Mouse (Mus musculus) fat pad, adult 2 months (tissue): ENCODE results near the gene Zfp592.

ENCODE experiments used
- DNase-seq: peaks from one replicate; pipeline ENCODE4 v3.0.0-alpha.2; 2011; ENCODE audit warnings: low read depth, low spot score; ENCODE audit errors: extremely low read depth

The Zfp592 gene

DNA sequence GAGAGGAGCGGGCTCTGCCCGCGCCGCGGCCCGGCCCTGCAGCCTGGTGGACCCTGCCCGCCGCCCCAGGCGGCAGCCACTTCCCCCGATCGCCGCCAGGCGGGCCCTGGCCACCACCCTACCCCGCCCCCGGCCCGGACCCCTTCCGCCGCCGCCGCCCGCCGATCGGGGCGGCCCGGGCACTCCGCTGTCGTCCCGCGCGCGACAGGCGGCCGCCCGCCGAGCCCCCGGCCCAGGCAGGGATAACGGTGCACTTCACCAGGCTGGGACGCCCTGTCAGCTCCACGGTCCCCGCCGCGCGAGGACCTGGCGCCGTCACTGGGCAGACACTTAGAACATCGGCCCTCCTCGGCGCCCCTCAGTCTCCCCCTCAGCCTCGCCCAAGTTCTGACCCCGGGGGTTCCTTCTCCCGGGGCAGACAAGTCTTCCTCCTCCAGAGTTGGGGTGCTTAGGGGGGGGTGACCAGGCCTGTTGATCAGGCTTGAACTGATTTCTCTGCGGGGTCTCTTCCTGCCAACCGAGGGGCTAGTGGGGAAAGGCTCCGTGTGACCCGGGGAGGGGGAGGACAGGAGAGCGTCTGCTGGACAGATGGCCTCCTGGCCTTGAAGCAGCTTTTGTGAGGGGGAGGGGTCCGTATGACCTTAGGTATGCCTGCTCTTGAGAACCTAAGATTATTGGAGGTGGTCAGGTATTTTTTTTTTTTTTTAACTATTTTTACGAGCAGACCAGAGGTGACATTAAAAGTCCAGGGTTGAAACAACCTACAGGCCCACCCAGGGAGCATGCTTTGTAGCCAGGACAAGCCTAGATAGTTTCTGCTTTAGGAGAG is 567 bp downstream of the Zfp592 start:
- no peak for DNase-seq

DNA sequence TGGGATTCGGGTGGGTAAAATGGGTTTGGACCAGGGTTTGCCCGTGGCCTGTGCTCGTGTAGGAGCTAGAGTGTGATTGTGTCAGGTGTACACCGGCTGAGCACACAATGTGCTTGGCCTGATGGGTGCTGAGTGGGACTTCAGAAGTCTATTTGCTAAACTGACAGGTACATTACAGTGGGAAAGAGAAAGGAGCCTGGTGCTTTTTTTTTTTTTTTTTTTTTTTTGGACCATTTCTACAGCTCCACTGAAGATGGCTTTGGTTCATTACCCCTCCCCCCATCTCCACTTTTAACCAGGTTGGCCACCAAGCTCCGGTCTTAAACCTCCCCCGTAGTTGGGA is 1.2 kb downstream of the Zfp592 start:
- no peak for DNase-seq

DNA sequence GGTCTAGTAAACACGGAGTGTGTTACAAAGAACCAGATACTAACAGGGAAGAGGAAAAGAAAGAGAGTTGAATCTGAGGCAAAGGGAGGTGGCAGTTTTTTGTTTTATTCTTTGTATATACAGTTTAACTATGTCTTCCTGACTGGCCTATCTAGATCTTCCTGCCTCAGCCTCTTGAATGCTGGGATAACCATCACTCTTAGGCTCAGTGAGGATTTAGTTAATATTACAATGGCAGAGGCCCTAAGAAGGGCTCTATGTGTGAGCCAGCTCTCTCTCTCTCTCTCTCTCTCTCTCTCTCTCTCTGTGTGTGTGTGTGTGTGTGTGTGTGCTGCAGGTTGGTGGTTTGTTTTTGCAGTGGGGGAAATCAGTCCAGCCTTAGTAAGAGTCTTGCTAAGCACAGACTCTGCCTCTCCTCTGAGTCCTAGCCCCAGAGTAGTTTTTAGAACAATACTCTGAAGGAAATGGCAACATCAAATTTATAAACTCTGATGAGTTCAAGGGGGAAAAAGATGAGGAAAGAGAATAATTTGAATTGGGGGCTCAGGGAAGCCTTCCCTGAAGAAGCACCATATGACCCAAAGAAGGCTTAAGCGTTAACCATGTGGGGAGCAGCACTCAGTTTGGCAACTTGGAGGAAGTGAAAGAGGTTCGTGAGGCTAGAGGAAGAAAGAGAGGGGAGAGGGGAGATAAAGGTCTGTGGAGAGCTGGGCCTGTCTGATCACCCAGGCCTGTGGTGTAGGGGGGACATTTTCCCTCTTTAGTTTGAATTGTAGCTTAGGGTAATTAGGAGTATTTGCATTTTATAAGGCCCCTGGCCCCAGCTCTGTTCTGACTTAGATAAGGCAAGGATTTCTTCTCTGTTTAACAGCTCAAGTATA is 2.0 kb downstream of the Zfp592 start:
- no peak for DNase-seq

DNA sequence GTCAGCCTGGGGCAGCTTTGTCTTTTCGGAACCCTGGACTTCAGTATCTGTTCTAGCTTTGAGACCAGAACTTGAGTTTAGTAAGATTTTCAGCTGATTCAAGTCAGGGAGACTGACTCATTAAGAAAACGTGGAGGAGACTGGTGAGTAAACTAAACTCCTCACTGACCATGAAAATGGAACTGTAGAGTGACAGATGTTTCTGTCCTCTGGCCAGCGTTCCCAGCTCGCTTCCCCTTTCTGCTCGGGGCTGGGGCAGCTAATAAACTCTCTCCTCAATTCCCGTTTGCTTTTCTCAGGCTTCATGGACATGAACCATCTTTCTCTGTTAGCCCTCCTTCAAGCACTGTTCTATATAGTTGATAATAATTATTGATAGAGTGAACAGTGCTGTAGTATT is 4.3 kb downstream of the Zfp592 start:
- no peak for DNase-seq

DNA sequence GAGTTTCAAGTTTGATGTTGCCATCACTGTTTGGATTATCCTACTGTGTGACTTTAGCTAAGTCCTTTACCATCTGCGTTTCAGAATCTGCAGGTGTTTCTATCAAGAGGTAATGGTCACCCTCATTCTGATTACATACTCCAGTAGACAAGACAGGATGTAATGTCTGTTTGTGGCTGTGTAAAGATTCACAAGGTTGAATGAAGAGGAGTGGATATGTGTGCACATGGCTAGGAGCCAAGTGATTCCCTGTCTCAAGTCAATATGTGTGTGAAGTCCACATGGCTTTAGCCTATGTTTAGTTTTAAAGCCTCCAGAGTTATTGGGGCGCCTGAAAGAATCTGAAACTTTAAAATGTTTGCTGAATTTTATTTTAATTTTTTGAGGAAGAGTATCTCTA is 6.1 kb downstream of the Zfp592 start:
- no peak for DNase-seq

DNA sequence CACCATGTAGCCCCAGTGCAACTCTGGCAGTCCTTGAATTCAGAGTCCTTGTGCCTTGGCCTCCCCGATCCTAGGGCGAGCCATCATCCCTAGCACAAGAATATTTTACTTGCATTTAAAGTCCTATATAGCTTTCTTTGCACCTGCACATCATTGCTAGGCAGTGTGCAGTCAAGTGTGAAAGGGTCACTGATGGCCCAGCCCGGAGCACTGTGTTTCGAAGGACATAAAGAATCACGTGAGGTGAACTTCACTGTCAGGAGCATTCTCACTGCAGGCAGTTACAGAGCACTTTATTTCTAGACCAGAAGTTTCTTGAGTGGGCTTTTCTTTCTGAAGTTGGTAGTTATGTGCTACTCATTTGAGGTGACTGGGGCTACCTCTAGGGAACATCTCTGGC is 8.4 kb downstream of the Zfp592 start:
- DNase-seq = no peak

DNA sequence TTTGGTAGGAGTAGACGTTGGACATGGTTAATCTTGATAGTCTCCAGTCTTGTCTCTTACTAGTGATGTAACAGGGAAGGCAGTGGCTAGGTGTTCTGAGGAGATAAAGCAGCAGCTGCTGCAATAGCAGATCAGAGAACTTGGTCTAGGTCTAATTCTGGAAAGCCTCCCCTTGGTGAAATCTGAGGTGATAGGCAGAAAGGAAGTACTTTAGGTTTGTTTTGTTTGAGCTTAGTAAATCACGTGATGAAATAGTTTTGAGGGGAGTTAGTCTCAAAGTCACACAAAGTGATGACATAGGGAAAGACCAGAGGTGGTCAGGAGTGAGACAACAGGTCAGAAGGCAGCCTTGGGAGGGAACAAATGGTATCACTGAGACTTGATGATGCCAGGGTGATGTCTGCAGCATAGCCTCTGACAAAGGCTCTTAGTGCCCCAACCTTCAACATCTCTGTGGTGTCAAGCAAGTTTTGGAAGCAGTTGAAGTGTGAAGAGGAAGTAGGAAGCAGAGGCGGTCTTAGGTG is 11.1 kb downstream of the Zfp592 start:
- DNase-seq = no peak

DNA sequence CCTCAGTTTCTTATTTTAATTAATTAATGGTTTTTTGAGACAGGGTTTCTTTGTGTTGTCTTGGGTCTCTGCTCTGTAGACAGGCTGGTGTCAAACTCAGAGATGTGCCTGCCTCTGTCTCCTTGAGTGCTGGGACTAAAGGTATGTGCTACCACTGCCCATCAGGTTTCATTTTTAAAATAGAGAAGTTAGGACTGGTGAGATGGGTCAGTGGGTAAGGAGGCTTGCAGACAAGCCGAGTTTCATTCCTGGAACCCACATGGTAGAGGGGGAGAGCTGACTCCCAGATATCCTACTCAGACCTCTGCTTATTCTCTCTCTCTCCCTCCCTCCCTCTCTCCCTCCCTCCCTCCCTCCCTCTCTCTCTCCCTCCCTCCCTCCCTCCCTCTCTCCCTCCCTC is 12.5 kb downstream of the Zfp592 start:
- no peak for DNase-seq

DNA sequence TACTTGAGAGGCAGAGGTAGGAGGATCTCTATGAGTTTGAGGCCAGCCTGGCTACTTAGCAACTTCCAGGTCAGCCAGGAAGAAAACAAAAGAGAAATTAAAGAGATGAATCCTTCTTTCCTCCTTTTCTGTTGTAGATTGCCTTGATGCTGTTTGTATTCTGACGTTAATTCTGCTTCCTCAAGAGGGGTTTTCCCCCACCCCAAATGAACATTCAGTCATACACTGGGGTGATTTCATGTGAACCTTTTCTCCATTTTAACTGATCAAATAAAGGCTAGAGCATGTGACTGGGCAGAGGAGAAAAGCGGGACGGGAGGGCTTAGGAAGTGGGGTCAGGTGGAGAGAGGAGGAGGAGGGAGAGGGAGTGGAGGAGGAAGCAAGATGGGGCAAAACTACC is 14.8 kb downstream of the Zfp592 start:
- DNase-seq = no peak

DNA sequence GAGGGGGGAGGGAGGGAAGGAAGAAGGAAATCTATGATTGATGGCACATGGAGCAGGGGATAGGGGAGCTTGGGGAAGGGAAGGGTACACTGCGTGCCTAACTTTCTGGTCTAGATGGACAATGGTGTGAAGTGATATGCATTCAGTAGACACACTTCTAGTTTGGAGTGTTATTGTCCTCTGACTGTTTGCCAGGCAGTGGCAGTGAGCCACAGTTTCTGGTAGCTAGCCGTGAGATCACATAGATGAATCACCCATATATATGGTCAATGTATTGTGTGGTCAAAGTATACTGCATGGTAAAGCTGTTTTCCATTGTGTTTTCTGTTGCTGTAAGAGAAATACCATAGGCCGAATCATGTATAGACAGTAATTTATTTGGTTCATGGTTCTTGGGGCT is 18.1 kb downstream of the Zfp592 start:
- no peak for DNase-seq

DNA sequence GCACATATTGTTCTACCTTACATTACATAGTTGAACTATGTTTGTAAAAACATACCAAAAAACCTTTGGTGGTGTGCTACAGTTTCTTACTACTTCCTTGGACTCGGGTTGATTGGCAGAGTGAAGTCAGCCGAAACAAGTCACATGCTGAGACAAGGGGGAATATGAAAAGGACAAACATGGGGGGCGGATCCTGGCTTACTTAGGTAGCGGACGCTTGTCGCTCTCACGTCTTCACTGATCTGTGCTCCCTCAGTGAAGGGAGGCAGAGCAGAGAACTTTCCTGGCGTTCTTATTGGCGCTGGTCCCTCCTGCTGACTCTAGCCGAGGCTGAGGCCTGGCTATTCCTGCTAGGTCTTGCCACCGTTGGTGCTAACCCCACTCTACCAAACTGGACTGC is 26.8 kb downstream of the Zfp592 start:
- DNase-seq = no peak

DNA sequence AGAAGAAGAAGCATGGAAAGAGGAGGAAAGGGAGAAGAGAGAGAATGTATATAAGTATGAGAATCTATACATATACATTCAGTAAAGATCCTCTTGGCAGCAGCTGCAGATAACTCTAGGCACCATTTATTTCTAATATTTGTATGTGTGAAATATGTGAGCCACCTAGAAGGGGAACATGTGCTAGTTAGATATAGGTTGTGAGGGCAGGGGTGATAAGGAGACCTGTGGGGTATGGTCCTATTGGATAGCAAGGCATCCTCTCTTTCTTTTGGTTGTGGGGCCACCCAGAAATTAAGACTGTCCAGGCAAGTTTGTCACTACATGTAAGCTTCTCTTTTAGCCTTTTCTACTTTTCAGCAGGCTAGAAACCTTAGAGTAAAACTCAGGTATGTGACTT is 29.2 kb downstream of the Zfp592 start:
- no peak for DNase-seq

DNA sequence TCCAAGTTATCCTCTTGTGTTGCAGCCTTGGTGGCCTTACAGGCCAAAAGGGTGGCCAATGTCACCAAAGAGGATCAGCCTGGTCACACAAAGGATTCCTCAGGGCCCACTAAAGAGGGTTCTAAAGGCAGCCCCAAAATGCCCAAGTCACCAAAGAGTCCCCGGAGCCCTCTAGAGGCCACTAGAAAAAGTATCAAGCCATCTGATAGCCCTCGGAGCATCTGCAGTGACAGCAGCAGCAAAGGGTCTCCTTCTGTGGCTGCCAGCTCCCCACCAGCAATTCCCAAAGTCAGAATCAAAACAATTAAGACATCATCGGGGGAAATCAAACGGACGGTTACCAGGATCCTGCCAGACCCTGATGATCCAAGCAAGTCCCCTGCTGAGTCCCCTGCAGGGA is 30.6 kb downstream of the Zfp592 start:
- no peak for DNase-seq

DNA sequence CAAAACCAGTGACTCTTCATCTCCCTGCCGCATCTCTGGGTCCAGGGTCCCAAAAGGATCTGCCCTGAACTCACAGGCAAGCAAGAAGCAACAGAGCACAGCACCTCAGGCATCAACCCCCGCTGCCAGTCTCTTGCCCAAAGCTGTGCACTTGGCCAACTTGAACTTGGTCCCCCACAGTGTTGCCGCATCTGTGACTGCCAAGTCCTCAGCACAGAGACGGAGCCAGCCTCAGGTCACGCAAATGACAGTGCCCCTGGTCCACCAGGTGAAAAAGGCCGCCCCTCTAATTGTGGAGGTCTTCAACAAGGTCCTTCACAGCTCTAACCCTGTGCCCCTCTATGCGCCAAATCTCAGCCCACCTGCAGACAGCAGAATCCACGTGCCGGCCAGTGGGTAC is 31.2 kb downstream of the Zfp592 start:
- DNase-seq = no peak

DNA sequence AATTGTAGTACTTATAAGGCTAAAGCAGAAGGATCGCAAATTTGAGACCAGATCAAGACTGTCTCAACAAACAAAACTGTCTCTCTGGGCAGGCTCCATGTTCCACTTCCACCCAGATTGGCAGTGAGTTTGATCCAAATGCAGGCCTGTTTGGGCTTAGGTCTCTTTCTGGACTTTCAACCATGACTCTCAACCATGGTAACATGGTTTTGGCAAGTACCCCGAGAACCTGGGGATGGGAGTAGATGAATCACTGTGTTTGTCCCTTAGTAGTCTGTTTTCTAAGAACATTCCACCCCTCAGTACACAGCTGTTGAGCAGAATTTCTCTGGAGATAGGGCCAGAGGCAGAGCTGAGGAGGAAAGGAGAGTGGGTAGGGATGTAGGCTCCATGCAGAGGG is 32.3 kb downstream of the Zfp592 start:
- DNase-seq = no peak

DNA sequence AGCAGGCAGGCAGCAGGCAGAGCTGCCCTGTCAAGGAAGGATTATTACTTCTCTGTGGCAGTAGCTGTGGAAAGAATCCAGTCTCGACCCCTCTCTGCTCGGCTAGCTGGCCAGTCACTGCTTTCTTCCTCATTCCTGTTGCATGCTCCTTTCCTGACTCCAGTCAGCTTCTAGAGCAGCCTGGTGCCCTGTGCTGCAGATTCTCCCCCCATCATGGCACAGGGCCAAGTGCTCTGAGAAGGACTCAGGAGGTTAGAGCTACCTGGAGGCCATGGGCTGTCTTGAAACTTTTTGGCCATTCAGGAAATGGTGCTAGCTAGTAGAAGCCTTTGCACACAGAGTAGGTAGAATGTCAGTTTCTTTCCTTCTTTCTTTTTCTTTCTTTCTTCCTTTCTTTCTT is 46.2 kb downstream of the Zfp592 start:
- no peak for DNase-seq

DNA sequence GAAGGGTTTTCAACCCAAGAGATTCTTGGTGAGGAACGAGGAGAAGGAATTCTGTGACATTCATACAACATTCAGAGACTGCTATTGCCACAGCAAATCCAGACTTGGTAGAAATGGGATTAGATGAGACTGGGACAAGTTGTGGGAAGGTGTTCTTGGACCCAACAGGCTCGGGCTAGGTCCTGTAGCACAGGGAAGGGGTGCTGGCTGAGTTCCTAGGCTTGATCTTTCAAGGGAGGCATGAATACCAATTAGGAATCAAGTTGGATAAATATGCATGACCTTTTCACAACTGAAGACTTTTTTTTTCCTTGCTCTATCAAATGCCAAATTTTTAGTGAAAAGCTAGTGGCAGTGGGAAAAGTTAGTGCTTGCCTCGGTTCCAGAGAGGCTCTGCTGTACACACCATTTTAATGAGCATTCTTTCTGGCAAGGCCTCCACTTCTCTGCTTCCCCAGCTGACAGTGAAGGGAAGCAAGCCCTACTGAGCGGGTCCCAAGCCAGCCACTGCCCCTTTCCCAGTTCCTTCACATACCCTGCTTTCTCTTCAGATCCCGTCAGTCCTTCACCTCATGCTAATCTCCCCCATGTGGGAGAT is 49.6 kb downstream of the Zfp592 start:
- DNase-seq = no peak

DNA sequence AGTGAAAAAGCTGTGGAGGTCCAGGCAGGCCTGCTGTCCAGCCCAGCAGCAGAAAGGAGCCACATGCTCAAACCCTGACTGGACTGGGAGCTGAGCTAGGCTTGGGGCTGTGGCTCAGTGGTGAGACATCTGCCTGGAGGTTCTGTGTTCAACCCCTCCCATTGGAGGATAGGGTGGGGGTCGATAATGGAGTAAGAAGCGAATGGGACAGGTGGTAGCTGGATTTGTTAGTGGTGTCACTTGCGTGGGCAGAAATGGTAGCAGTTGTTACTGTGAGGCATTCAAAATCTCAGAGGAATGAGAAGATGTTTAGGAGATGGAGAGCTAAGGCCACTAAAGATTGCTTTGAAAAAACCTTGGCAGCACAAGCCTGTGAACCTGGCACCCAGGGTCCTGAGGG is 54.4 kb downstream of the Zfp592 start:
- no peak for DNase-seq

DNA sequence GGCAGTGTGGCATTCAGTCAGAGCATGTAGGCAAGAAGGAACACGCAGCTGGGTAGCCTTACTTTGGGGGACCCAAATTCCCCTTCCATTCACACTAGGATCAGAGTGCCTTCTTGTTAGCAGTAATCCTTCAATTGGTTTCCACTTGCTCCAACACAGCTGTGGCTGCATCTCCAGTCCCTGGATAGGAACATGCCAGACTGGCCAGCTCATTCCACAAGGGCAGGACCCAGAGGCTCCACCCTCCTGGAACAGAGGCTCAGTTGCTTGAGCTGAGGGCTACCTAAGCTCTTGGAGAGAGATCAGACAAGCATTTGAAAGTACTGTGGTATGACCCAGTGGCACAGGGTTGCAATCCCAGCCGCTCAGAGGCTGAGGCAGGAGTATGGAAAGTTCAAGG is 55.0 kb downstream of the Zfp592 start:
- no peak for DNase-seq

DNA sequence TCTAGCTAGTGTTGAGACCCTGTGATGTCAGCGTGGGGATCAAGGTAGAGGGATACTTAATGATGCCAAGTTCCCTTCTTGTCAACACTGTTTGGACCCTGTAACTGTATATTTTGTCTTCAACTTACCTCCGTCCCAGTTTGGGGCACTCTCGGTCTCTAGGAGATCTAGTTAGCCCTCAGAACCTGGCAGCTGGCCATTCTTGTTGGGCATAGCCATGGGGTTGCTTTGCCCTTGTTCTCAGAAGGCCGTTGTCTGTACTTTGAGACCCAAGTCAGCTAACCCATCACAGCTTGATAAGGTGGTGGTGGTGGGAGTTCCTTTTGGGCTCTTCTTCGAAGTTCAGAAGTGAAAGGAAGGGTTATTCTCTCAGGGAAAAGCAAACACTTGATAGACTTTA is 56.5 kb downstream of the Zfp592 start:
- no peak for DNase-seq

DNA sequence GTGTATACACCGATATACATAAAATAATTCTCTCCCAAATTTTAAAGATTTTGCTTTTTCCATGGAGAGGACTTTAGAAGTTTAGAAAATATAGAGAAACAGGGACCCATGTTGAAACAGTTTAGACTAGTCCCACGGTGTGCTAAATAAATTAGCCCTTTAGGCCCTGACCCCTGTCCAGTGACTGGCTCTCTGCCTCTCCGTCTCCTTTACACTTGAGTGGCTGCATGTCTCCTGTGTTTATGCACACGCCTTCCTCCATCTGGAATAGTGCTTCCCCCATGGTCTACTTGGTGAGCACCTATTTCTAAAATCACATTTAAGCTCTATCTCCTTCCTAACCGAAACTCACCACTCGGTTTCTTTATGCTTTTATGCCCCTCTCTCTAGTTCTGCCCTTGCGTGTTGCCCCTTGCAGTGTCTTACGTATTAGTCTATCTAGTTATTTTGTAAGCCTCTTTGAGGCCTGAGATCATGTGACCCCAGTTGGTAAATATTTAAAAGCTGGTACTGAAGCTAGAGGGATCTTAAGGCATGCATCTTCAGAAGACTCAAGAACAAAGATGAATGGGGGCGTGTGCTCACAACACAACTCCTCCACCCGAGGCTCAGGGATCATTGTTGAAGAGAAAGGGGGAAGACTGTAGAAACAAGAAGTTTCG is 62.4 kb downstream of the Zfp592 start:
- no peak for DNase-seq
